Mouse (Mus musculus): Measurements from ENCODE around the gene Zfhx2. TPM values are rescaled to one million over a fixed set of nuclear protein-coding genes. Genes with fewer than 3 reads are reported as not detected.
A peak's percentile ranks its signal among the peaks of the same experiment; 100 is the strongest.

Zfhx2 gene
- total and polyA plus RNA-seq, 2 experiments: 1.5 to 1.7 TPM

DNA sequence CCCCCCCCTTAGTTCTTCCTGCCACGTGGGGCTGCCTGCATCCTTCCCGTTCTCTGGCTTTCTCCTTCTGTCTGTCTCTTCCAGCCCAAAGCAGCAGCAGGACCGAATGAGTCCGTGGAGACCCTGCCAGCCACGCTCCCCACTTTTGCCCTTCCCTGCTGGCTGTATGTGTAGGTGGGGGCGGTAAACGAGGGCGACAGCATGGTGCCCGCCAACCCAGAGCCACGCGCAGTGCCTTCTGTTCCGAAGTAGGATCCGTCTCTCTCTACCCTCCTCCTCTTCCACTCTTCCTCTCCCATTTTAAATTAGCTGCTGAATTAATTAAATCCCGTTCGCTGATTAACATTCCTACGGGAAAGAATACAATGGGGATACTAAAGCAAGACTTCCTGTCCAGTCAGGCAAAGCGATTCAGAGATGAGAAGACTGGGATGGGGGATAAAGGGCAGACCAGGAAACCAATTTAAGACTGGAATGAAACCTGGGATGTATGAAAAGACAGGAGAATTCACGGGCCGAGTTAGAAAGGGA, 59.4 kb downstream of the Zfhx2 start:
- Histone ChIP-seq H3K27ac (replicated peaks; ENCODE audit: insufficient read depth, low read depth, low read length) (no peak overlapping the region), H3K36me3 (ENCODE audit: control insufficient read depth, insufficient read depth, low read length) (no peaks in the 10 kb centered on the region), H3K4me3 (ENCODE audit: insufficient read depth, low read depth, low read length) (no peak overlapping the region), H3K4me1 (ENCODE audit: control insufficient read depth, insufficient read depth, low read length) (no peaks in the 10 kb centered on the region), H3K9ac (ENCODE audit: low read depth, low read length) (no peak overlapping the region), H3K27me3 (ENCODE audit: control insufficient read depth, insufficient read depth, low read length) (no peaks in the 10 kb centered on the region), H3K79me2 (ENCODE audit: control insufficient read depth, insufficient read depth, low read length) (no peaks in the 10 kb centered on the region)
- WGBS: 75% methylated on average over 19 of the region's 19 CpGs
- TF ChIP-seq POLR2A (IDR thresholded peaks at IDR 0.05; ENCODE audit: extremely low read depth, insufficient read depth, low read length) (no peak), CTCF (IDR thresholded peaks at IDR 0.05; ENCODE audit: low read depth, low read length) (no peak)
- no peak for DNase-seq (ENCODE audit: extremely low read depth, low read depth, low spot score)

DNA sequence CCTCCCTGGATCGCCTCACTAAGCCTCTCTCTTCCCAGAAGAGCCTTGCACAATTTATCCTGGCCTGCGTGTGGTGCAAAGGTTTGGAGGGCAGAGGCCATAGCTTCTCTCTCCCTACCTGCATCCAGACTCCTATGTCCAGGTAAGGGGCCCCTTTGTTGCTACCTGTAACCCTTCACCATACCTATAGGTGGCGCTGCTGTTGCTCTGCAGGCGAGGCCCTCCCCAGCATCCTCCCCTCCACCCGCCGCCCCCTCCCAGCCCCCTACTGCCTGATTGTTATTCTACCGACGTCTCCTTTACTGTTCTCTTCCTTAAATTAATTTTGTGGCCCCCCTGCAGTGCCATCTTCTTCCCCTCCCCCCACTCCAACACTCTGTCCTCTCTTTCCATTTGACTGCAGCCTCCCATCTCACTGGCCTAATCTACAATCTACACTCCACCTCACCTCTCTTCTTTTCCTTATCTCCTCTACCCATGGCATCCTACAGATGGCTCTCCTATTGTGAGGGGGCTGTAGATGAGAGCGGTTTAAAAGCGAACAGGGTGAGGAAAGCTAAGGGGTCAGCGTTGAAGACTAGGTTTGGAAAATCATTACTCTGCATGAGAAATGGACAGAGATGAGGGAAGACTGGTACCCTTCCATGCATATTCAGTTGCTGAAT, 63.0 kb downstream of the Zfhx2 start:
- no peak overlapping the region for H3K27ac ChIP-seq (replicated peaks; ENCODE audit: insufficient read depth, low read depth, low read length)
- no peak overlapping the region for H3K4me3 ChIP-seq (ENCODE audit: insufficient read depth, low read depth, low read length)
- H3K36me3 ChIP-seq (ENCODE audit: control insufficient read depth, insufficient read depth, low read length): peaks cover 11% of the 10 kb centered on the region; the same call in 1 of the 2 replicates
- H3K9ac ChIP-seq (ENCODE audit: low read depth, low read length): no peak overlapping the region
- no peaks in the 10 kb centered on the region for H3K27me3 ChIP-seq (ENCODE audit: control insufficient read depth, insufficient read depth, low read length)
- TF ChIP-seq CTCF (IDR thresholded peaks at IDR 0.05; ENCODE audit: low read depth, low read length): peak; percentile 69
- no peak for TF ChIP-seq POLR2A (IDR thresholded peaks at IDR 0.05; ENCODE audit: extremely low read depth, insufficient read depth, low read length)
- H3K4me1 ChIP-seq (ENCODE audit: control insufficient read depth, insufficient read depth, low read length): no peaks in the 10 kb centered on the region
- WGBS: 30% methylated on average over 11 of the region's 11 CpGs
- DNase-seq (ENCODE audit: extremely low read depth, low read depth, low spot score): peak; percentile 18
- no peaks in the 10 kb centered on the region for H3K79me2 ChIP-seq (ENCODE audit: control insufficient read depth, insufficient read depth, low read length)

DNA sequence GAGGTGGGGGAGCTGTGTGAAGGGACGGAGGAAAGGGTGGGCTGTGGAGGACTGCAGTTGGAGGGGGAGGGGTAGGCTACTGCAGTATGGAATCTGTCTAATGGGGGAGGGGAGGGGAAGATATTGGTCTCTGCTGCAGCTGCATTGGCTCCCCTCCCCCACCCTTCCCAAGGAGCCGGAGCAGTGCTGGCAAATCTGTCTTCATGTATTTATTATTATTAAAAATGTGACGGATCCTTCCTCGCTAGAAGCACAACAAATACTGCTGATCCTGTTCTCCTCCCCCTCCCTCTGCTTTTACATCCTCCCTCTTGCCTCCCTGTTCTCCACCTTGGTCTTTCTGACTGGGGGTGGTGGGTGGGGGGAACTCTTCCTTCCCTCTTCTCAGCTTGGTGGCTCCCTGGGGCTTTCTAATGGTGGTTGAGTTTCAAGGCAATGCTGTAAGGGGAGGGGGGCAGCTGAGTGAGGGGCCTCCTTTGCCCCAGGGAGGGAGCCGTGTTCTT, 63.7 kb downstream of the Zfhx2 start:
- TF ChIP-seq CTCF (IDR thresholded peaks at IDR 0.05; ENCODE audit: low read depth, low read length) (no peak), POLR2A (IDR thresholded peaks at IDR 0.05; ENCODE audit: extremely low read depth, insufficient read depth, low read length) (no peak)
- Histone ChIP-seq H3K9ac (ENCODE audit: low read depth, low read length) (no peak overlapping the region), H3K27ac (replicated peaks; ENCODE audit: insufficient read depth, low read depth, low read length) (no peak overlapping the region), H3K79me2 (ENCODE audit: control insufficient read depth, insufficient read depth, low read length) (no peaks in the 10 kb centered on the region), H3K4me1 (ENCODE audit: control insufficient read depth, insufficient read depth, low read length) (no peaks in the 10 kb centered on the region), H3K27me3 (ENCODE audit: control insufficient read depth, insufficient read depth, low read length) (no peaks in the 10 kb centered on the region), H3K4me3 (ENCODE audit: insufficient read depth, low read depth, low read length) (no peak overlapping the region), H3K36me3 (ENCODE audit: control insufficient read depth, insufficient read depth, low read length) (peaks cover 14% of the 10 kb centered on the region)
- WGBS: 64% methylated on average over 5 of the region's 5 CpGs
- no peak for DNase-seq (ENCODE audit: extremely low read depth, low read depth, low spot score)

DNA sequence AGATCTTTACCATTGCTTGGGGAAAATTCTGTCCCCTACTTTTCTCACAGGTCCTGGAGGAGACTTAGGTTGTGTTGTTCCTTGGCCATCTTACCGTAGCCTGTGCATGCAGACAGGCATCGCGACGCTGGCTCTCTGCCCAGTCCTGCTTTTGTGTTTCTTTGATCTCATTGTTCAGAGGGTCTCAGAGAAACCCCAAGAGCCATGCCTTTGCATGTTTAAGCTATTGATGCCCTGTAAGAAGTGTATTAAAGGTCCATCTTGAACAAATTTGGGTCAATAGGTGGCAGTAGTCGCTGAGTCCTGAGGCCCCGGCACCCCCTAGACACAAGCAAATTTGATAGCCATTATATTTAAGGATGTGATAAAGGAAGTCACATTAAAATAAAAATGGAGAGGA, 64.5 kb downstream of the Zfhx2 start:
- WGBS: 58% methylated on average over 6 of the region's 6 CpGs
- H3K79me2 ChIP-seq (ENCODE audit: control insufficient read depth, insufficient read depth, low read length): no peaks in the 10 kb centered on the region
- H3K27ac ChIP-seq (replicated peaks; ENCODE audit: insufficient read depth, low read depth, low read length): no peak overlapping the region
- H3K9ac ChIP-seq (ENCODE audit: low read depth, low read length): no peak overlapping the region
- TF ChIP-seq CTCF (IDR thresholded peaks at IDR 0.05; ENCODE audit: low read depth, low read length) (0 out of 2 replicates have a peak, but pooled peaks have one; percentile 8), POLR2A (IDR thresholded peaks at IDR 0.05; ENCODE audit: extremely low read depth, insufficient read depth, low read length) (no peak)
- no peaks in the 10 kb centered on the region for H3K4me1 ChIP-seq (ENCODE audit: control insufficient read depth, insufficient read depth, low read length)
- H3K36me3 ChIP-seq (ENCODE audit: control insufficient read depth, insufficient read depth, low read length): peaks cover 20% of the 10 kb centered on the region
- no peak overlapping the region for H3K4me3 ChIP-seq (ENCODE audit: insufficient read depth, low read depth, low read length)
- no peaks in the 10 kb centered on the region for H3K27me3 ChIP-seq (ENCODE audit: control insufficient read depth, insufficient read depth, low read length)
- no peak for DNase-seq (ENCODE audit: extremely low read depth, low read depth, low spot score)

DNA sequence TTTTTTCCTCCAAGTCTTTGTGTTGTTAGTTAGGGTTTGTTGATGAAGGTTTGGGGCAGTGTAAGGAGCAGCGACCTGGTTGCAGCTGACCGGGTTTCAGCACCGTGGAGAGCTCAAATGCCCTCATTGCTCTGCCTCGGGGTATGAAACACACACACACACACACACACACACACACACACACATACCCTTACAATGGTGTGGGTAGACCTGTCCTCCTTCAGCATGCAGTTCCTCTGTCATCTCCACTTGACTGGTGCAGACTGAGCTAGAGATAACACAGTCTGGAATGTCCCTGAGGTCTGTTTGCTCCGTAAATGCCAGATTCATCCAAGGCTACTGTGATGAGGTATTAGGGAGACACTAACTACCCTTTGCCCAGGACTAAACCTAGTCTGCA, 64.9 kb downstream of the Zfhx2 start:
- Histone ChIP-seq H3K36me3 (ENCODE audit: control insufficient read depth, insufficient read depth, low read length) (peaks cover 23% of the 10 kb centered on the region), H3K27ac (replicated peaks; ENCODE audit: insufficient read depth, low read depth, low read length) (no peak overlapping the region), H3K9ac (ENCODE audit: low read depth, low read length) (no peak overlapping the region), H3K79me2 (ENCODE audit: control insufficient read depth, insufficient read depth, low read length) (no peaks in the 10 kb centered on the region), H3K27me3 (ENCODE audit: control insufficient read depth, insufficient read depth, low read length) (no peaks in the 10 kb centered on the region), H3K4me1 (ENCODE audit: control insufficient read depth, insufficient read depth, low read length) (no peaks in the 10 kb centered on the region), H3K4me3 (ENCODE audit: insufficient read depth, low read depth, low read length) (no peak overlapping the region)
- DNase-seq (ENCODE audit: extremely low read depth, low read depth, low spot score): no peak
- WGBS: 41% methylated on average over 5 of the region's 5 CpGs
- TF ChIP-seq CTCF (IDR thresholded peaks at IDR 0.05; ENCODE audit: low read depth, low read length): no peak
- TF ChIP-seq POLR2A (IDR thresholded peaks at IDR 0.05; ENCODE audit: extremely low read depth, insufficient read depth, low read length): no peak

DNA sequence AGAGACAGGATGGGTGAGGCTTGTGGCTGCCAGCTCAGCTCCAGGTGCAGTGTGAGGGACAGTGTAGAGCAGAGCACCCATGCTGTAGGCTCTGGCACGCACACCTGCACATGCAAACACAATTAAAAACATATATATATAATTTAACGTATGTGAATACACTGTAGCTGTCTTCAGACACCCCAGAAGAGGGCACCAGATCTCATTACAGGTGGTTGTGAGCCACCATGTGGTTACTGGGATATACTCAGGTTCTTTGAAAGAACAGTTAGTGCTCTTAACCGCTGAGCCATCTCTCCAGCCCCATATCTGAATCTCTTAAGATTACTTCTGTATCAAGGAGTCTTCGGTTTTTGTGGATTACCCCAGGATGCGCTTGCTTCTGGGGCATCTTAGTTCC, 66.6 kb downstream of the Zfhx2 start:
- WGBS: 92% methylated on average over 5 of the region's 5 CpGs
- H3K4me3 ChIP-seq (ENCODE audit: insufficient read depth, low read depth, low read length): no peak overlapping the region
- H3K27ac ChIP-seq (replicated peaks; ENCODE audit: insufficient read depth, low read depth, low read length): no peak overlapping the region
- no peaks in the 10 kb centered on the region for H3K79me2 ChIP-seq (ENCODE audit: control insufficient read depth, insufficient read depth, low read length)
- peaks cover 40% of the 10 kb centered on the region for H3K36me3 ChIP-seq (ENCODE audit: control insufficient read depth, insufficient read depth, low read length)
- H3K4me1 ChIP-seq (ENCODE audit: control insufficient read depth, insufficient read depth, low read length): no peaks in the 10 kb centered on the region
- H3K27me3 ChIP-seq (ENCODE audit: control insufficient read depth, insufficient read depth, low read length): no peaks in the 10 kb centered on the region
- no peak for DNase-seq (ENCODE audit: extremely low read depth, low read depth, low spot score)
- no peak overlapping the region for H3K9ac ChIP-seq (ENCODE audit: low read depth, low read length)
- TF ChIP-seq CTCF (IDR thresholded peaks at IDR 0.05; ENCODE audit: low read depth, low read length) (no peak), POLR2A (IDR thresholded peaks at IDR 0.05; ENCODE audit: extremely low read depth, insufficient read depth, low read length) (no peak)
